Mouse (Mus musculus): ENCODE measurements at regions not wholly inside any gene's neighbourhood (a gene's known extent, or its start where the extent isn't known, plus 50 kb on each side); places are given as distances from the start of the nearest gene placed in this dataset.

GRCm38 (mm10) chr15:93959931-93960330 lies 364.2 kb upstream of the Prickle1 start:
- no peak for TF ChIP-seq CTCF (conservative IDR thresholded peaks at IDR 0.05; ENCODE audit: low read length)
- no peak for TF ChIP-seq POU5F1 (IDR thresholded peaks at IDR 0.05; ENCODE audit: borderline replicate concordance, low read length)

All from E14TG2a.4 (cell line).